Mouse (Mus musculus): ENCODE results near the gene Mybl2.

- TF ChIP-seq POLR2A (IDR thresholded peaks at IDR 0.05; ENCODE audit: borderline replicate concordance, control insufficient read depth, low read depth, low read length): no peak
- no peak for TF ChIP-seq CTCF (IDR thresholded peaks at IDR 0.05; ENCODE audit: control insufficient read depth, insufficient read depth, low read length)
These were observed 30.0 kb downstream of the Mybl2 start for GRCm38 (mm10) chr2:163084519-163084918.

All from bone marrow, adult 2 months (tissue).